Mouse (Mus musculus) midbrain, embryonic 11.5 days (tissue): ENCODE measurements around the gene Lig3. TPM values are rescaled to one million over a fixed set of nuclear protein-coding genes. Genes with fewer than 3 reads are reported as not detected.
"Not testable (repeated sequence)": the region's sequence is repeated elsewhere in the genome, so short reads cannot be mapped to it uniquely, and the experiment has no call there.

ENCODE experiments used
- ATAC-seq: fragments of 200-750 bp; cut with Nextera tagmentation; 2 replicates; pipeline ENCODE4 v1.8.0; 2017; ENCODE audit warnings: moderate TSS enrichment, moderate library complexity; ENCODE audit not compliant: low FRiP score
- DNase-seq: peaks from one replicate; pipeline ENCODE4 v3.0.0; 2015; ENCODE audit warnings: low spot score; ENCODE audit errors: missing footprints
- H3K27ac ChIP-seq: fragments of 300-500 bp; sonication (generic); 2 replicates; pipeline ENCODE4 v1.5.1; 2014; ENCODE audit warnings: low read depth, low read length
- H3K27me3 ChIP-seq: fragments of 300-500 bp; sonication (generic); 2 replicates; pipeline ENCODE4 v1.6.1; 2014; ENCODE audit warnings: mild to moderate bottlenecking, low read length, moderate library complexity, mixed read lengths; ENCODE audit not compliant: control insufficient read depth, insufficient read depth
- H3K36me3 ChIP-seq: fragments of 300-500 bp; sonication (generic); 2 replicates; pipeline ENCODE4 v1.6.1; 2014; ENCODE audit warnings: mild to moderate bottlenecking, low read length, moderate library complexity, mixed read lengths; ENCODE audit not compliant: control insufficient read depth, insufficient read depth
- H3K4me1 ChIP-seq: fragments of 300-500 bp; sonication (generic); 2 replicates; pipeline ENCODE4 v1.6.1; 2014; ENCODE audit warnings: low read length; ENCODE audit not compliant: control insufficient read depth, insufficient read depth
- H3K4me2 ChIP-seq: fragments of 300-500 bp; sonication (generic); 2 replicates; pipeline ENCODE4 v1.6.1; 2014; ENCODE audit warnings: mild to moderate bottlenecking, moderate library complexity
- H3K4me3 ChIP-seq: fragments of 300-500 bp; sonication (generic); 2 replicates; pipeline ENCODE4 v1.5.1; 2014; ENCODE audit warnings: low read depth, low read length
- H3K9ac ChIP-seq: fragments of 300-500 bp; sonication (generic); 2 replicates; pipeline ENCODE4 v1.6.1; 2014; ENCODE audit warnings: low read length
- H3K9me3 ChIP-seq: fragments of 300-500 bp; sonication (generic); 2 replicates; pipeline ENCODE4 v1.6.1; 2016; ENCODE audit warnings: low read length; ENCODE audit not compliant: control insufficient read depth
- WGBS: fragments of 180-500 bp; shearing (Covaris S2); extraction: QIAGEN DNeasy Blood & Tissue Kit; methylation state at CpG from one replicate; pipeline ENCODE4 v1.1.7; 2014; 5-methylcytosine and 5-hydroxymethylcytosine counted together
- polyA plus RNA-seq: library from polyadenylated mRNA; unstranded; fragments of >200 nt; fragmentation: Nextera tagmentation; extraction: Ambion mirVana; gene quantifications from 2 replicates; pipeline ENCODE4 v1.2.1, GENCODE M21; 2014

The Lig3 gene
- polyA plus RNA-seq, 1 experiment from 2014 or later: 48.2 TPM

DNA sequence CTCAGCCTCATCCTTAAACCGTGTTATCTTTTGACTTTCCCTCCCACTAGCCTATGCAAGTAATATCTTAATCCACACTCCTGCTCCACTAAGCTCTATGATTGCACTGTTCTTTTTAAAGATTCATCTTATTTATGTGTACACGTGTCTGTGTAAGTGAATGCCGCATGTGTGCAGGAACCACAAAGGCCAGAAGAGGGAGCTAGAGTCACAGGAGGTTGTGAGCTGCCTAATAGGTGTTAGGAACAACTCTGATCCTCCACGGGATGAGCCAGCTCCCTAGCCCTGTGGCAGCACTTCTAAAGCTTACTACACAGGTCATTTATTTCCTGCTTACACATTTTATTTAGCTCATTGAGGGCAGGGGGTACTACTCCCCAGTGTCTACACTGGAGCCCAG lies 38.4 kb downstream of the Lig3 start:
- no peak for ATAC-seq
- H3K27ac ChIP-seq: no peak overlapping the region
- no peaks in the 10 kb centered on the region for H3K9me3 ChIP-seq
- no peaks in the 10 kb centered on the region for H3K36me3 ChIP-seq
- H3K9ac ChIP-seq: no peak overlapping the region
- WGBS: 55% methylated on average over 4 of the region's 4 CpGs
- H3K4me3 ChIP-seq: no peak overlapping the region
- H3K27me3 ChIP-seq: no peaks in the 10 kb centered on the region
- H3K4me2 ChIP-seq: no peak overlapping the region
- peak; percentile 92 for DNase-seq
- no peaks in the 10 kb centered on the region for H3K4me1 ChIP-seq

DNA sequence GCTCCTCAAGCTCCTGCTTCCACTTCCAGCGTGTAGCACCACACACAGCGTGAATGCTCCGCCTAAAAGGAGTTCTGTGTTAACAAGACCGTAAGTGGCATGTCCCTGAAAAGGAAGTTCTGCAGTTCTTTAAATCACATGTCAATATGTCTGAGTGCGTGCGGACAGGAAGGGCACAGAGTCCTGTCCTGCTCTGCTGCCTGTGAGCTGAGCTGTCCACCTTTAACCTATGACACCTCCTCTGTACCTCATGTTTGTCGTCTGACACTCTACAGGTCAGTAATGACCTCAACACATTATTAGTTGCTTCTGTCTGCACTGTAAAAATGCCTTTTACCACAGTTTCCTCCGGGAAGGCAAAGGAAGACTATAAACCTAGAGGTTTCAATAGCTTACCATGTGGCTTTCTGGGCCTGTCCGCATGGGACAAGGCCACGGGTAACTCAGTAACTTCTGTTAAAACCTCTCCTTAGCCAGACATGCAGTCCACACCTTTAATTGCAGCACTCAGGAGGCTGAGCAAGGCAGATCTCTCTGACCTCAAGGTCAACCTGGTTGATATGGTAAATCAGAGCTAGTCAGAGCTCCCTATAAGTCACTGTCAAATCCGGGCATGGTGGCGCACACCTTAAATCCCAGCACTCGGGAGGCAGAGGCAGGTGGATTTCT lies 40.0 kb downstream of the Lig3 start:
- H3K27me3 ChIP-seq: no peaks in the 10 kb centered on the region
- H3K36me3 ChIP-seq: no peaks in the 10 kb centered on the region
- H3K9ac ChIP-seq: no peak overlapping the region
- no peak overlapping the region for H3K4me2 ChIP-seq
- no peak overlapping the region for H3K4me3 ChIP-seq
- DNase-seq (no peak), ATAC-seq (no peak)
- no peak overlapping the region for H3K27ac ChIP-seq
- H3K4me1 ChIP-seq: no peaks in the 10 kb centered on the region
- WGBS: 91% methylated on average over 13 of the region's 13 CpGs
- H3K9me3 ChIP-seq: no peaks in the 10 kb centered on the region

DNA sequence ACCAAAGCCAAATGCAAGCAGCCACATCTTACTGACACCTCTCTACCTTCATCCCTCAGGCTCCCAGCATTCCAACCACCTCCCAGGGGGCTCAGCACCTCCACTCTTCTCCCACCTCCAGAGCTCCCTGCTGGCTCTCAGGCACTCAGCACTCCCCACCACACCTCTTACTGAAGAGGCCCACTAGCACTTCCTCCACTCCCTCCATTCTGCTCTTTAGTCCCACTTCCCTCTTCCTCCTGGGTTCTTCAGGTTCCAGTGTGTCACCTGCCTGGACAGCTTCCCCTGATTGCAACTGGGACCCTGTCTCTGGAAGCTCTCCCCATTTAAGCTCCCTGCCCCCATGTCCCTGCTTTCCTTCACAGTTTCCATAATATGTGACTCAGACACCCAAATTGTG lies 45.9 kb downstream of the Lig3 start:
- Histone ChIP-seq H3K27ac (no peak overlapping the region), H3K4me3 (no peak overlapping the region), H3K27me3 (no peaks in the 10 kb centered on the region), H3K9me3 (no peaks in the 10 kb centered on the region), H3K36me3 (no peaks in the 10 kb centered on the region), H3K9ac (no peak overlapping the region), H3K4me2 (no peak overlapping the region), H3K4me1 (peaks cover 4% of the 10 kb centered on the region; the same call in 1 of the 2 replicates)
- ATAC-seq (no peak), DNase-seq (no peak)

DNA sequence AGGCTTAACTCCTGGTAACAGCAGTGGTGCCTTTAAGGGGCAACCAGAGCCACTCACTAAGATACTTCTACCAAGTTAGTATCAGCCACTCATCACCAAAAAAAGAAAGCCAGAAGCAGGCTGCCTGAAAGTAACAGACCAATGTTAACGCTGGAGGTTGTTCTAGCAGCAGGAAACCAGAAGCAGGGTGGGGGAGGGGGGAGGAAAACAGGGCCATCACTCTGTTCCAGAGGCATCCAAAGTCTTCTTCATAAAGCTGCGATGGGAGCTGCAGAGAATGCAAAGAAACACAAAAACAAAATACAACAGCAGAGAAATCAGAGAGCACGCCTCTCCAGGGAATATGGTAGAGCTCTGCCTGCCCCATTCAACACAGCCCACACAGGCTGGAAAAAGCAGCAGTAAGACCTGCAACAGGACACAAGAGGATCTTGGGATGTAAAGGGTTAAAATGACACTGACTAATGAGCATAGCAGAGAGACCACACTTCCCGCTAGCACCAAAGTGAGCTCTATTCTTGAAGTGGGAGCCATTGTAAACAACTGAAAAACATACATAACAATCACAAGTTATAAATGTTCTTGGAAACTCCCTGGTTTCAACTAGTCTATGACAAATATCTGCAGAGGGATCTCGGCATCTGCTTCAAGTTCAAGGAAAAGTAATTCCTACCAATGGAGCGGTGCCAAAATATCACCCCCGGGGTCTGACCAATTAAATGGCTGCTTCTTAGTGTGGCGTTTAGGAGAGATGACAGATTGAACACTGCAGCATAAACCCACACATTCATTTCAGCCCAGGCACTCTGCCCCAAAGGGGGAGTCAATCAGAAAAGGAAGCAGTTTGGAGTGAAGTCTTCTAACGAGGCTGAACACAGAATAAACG lies 50.3 kb downstream of the Lig3 start:
- H3K27ac ChIP-seq: no peak overlapping the region
- no peak overlapping the region for H3K4me2 ChIP-seq
- no peak overlapping the region for H3K4me3 ChIP-seq
- no peaks in the 10 kb centered on the region for H3K36me3 ChIP-seq
- DNase-seq (no peak), ATAC-seq (no peak)
- peaks cover 4% of the 10 kb centered on the region; the same call in 1 of the 2 replicates for H3K4me1 ChIP-seq
- WGBS: 39% methylated on average over 10 of the region's 10 CpGs
- no peaks in the 10 kb centered on the region for H3K9me3 ChIP-seq
- H3K9ac ChIP-seq: no peak overlapping the region
- no peaks in the 10 kb centered on the region for H3K27me3 ChIP-seq

DNA sequence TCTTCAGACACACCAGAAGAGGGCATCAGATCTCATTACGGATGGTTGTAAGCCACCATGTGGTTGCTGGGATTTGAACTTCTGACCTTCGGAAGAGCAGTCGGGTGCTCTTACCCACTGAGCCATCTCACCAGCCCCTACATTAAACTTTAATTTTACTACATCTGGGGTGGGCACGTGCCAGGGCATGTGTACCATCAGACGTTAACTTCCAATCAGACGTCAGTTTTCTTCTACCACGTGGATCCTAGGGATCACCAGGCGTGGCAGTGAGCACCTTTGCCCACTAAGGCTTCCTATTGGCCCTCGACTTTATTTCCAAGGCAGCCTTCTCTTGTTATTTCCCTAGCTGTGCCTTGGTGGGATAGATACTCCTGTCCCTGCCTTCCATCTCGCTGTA lies 51.5 kb downstream of the Lig3 start:
- ATAC-seq, DNase-seq, H3K9ac ChIP-seq, H3K27ac ChIP-seq, H3K27me3 ChIP-seq, H3K36me3 ChIP-seq, H3K4me1 ChIP-seq, H3K4me2 ChIP-seq, H3K9me3 ChIP-seq, H3K4me3 ChIP-seq: not testable (repeated sequence)
- 83% methylated on average over 10 of the region's 10 CpGs for WGBS

DNA sequence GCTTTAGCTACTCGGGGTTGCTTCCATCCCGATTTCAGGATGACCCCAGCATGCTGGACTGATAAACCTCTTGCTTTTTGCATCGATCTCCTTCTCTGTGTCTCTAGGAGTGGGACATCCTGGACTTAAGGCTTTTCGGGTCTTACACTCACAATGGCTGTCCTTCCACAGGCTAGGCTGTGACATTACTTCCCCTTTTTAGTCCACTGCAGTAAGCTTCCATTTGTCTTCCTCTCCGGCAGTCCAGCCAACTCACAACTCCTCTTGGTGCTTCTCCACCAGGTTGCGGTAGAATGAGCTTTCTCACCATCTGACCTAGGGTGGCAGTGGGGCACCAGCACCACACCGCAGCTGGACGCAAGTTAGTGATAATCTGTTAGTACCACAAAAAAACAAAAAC lies 53.0 kb downstream of the Lig3 start:
- DNase-seq: no peak
- Histone ChIP-seq H3K4me2 (no peak overlapping the region), H3K9me3 (no peaks in the 10 kb centered on the region), H3K27ac (no peak overlapping the region), H3K4me3 (no peak overlapping the region), H3K9ac (no peak overlapping the region), H3K27me3 (no peaks in the 10 kb centered on the region), H3K4me1 (peaks cover 15% of the 10 kb centered on the region), H3K36me3 (no peaks in the 10 kb centered on the region)
- 88% methylated on average over 8 of the region's 8 CpGs for WGBS
- ATAC-seq: no peak

DNA sequence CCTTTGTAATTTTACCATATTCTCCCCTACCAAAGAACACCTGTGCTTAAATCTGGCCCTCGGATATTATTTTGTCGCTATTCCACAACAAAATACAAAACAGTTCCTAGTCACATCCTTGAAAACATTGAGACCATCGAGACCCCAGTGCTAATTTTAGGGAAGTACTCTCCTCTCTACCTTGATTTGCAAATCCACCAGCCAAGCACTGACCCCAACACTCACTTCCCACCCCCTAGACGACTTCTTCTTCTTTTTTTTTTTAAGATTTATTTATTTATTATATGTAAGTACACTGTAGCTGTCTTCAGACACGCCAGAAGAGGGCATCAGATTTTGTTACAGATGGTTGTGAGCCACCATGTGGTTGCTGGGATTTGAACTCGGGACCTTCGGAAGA lies 53.5 kb downstream of the Lig3 start:
- H3K27ac ChIP-seq, H3K4me2 ChIP-seq, DNase-seq, H3K36me3 ChIP-seq, H3K9me3 ChIP-seq, H3K27me3 ChIP-seq, H3K4me3 ChIP-seq, H3K9ac ChIP-seq, ATAC-seq: not testable (repeated sequence)
- WGBS: 87% methylated on average over 7 of the region's 7 CpGs
- H3K4me1 ChIP-seq: peaks cover 15% of the 10 kb centered on the region

DNA sequence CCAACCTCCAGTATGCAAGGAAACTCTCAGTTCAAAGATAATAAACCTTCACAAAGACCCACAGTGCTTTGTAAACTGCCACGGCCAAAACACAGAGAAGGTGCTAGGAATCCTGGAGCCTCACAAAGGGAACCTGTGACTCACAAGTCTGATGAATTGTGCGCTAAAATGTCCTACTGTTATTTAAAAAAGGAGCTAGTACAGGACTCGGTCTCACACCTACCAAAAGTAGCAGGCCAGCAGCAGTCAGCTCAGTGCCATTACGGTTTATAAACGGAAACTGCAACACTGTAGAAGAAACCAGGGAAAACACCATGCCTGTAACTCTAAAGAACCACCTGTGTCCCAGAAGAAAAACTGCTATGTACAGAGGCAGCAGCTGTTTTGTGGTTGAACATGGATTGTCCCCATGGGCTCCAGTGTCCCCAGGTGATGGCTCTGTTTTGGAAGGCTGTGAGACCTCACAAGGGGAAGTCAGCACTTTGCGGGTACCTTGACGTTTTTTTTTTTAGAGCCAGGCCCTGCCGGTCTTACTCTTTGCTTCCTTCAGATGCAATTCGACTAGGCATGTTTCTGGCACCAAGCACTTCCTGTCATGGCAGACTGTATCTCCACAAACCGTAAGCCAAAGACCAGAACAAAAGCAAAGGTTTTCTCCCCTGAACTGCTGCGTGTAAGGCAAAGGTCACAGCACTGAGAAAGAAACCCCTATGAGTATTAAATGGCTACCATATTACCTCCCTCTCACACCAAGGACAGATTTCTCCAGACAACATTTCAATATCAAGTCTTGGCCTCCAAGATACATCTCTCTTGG lies 54.9 kb downstream of the Lig3 start:
- Histone ChIP-seq H3K9me3 (no peaks in the 10 kb centered on the region), H3K9ac (no peak overlapping the region), H3K4me2 (no peak overlapping the region), H3K4me3 (no peak overlapping the region), H3K36me3 (no peaks in the 10 kb centered on the region), H3K27me3 (no peaks in the 10 kb centered on the region), H3K4me1 (peaks cover 15% of the 10 kb centered on the region), H3K27ac (no peak overlapping the region)
- WGBS: 74% methylated on average over 11 of the region's 11 CpGs
- DNase-seq (peak; percentile 79), ATAC-seq (no peak)

DNA sequence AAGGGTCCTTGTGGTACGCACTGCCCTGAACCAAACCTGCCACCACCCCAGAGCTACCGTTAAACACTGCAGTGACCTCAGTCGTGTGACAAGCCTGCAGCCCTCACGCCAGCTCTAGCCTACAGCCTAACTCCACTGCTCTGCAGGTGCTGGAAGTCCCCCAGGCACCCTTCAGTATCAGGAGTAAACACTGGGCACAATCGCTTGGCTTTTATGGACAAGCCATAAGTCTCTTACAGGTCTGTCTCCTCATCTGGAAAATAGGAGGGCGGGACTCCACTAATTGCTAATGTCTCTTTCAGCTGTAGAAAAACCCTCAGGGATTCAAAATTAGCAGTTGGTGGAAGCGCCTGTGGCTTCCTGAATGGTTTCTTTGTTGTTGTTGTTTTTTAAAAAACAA lies 56.3 kb downstream of the Lig3 start:
- Histone ChIP-seq H3K9me3 (no peaks in the 10 kb centered on the region), H3K36me3 (no peaks in the 10 kb centered on the region), H3K9ac (no peak overlapping the region), H3K4me3 (no peak overlapping the region), H3K27ac (no peak overlapping the region), H3K4me1 (peaks cover 10% of the 10 kb centered on the region), H3K27me3 (no peaks in the 10 kb centered on the region), H3K4me2 (no peak overlapping the region)
- ATAC-seq: no peak
- WGBS: 51% methylated on average over 7 of the region's 7 CpGs
- peak; percentile 72 for DNase-seq
